In genomic region chr13:30235056-30235750, GRCm38 (mm10) we compare ENCODE assay signal across 8 mouse cellular contexts.
DNase-seq lines count a peak whose midpoint lies in the region; ATAC-seq lines count a peak whose summit lies in the region.

No protein-coding gene starts in this region.

- H3K27ac ChIP-seq in neural tube, embryonic 14.5 days (ENCODE audit: low read depth, low read length), result no peak overlapping the region

- 65% methylated on average over 11 of the region's 11 CpGs for WGBS in neural tube, embryonic 14.5 days

- H3K27me3 ChIP-seq in neural tube, embryonic 14.5 days (ENCODE audit: control insufficient read depth, insufficient read depth, low read length), result no peaks in the 10 kb centered on the region

- DNase-seq in gastrocnemius, adult 18-20 months (ENCODE audit: low spot score), result peak; percentile 66
- no peak for DNase-seq in gastrocnemius, adult 8-10 months (ENCODE audit: low spot score in 2 of 2)
- DNase-seq in neural tube, embryonic 10.5 days (ENCODE audit: extremely low spot score, low spot score), result no peak
- DNase-seq in heart, postnatal 10 days, result peak; percentile 65 to 72
- no peak for DNase-seq in layer of hippocampus, adult 18-20 months (ENCODE audit: low spot score in 2 of 2)
- DNase-seq in left cerebral cortex, adult 11 months (ENCODE audit: low spot score), result no peak
- DNase-seq in gastrocnemius, postnatal 14 days, result no peak

- intact Hi-C loops in heart, postnatal 10 days (cut with DNase I), result no loop called here
- intact Hi-C loops in gastrocnemius, postnatal 14 days (cut with DNase I; ENCODE audit: low total_unique reads), result no loop called here

- H3K4me3 ChIP-seq in neural tube, embryonic 14.5 days (ENCODE audit: low read depth, low read length), result no peak overlapping the region

- no peaks in the 10 kb centered on the region for H3K36me3 ChIP-seq in neural tube, embryonic 14.5 days (ENCODE audit: control insufficient read depth, insufficient read depth, low read length)

- peak; percentile 66 for ATAC-seq in neural tube, embryonic 14.5 days (ENCODE audit: low read depth)

- H3K9ac ChIP-seq in neural tube, embryonic 14.5 days (replicated peaks; ENCODE audit: low read depth, low read length), result no peak overlapping the region

- no peak overlapping the region for H3K4me2 ChIP-seq in neural tube, embryonic 14.5 days (ENCODE audit: low read depth, low read length)

- H3K4me1 ChIP-seq in neural tube, embryonic 14.5 days (ENCODE audit: control insufficient read depth, insufficient read depth, low read length), result no peaks in the 10 kb centered on the region

- H3K9me3 ChIP-seq in neural tube, embryonic 14.5 days (ENCODE audit: control insufficient read depth, low read length), result no peaks in the 10 kb centered on the region

Comparison
In these comparisons a context has a peak if more than half of its experiments do, and no peak if none do; other contexts are left out.
1. DNase-seq: peak in gastrocnemius, adult 18-20 months (single experiment) and heart, postnatal 10 days (2 of 2); none in gastrocnemius, adult 8-10 months (0 of 2), neural tube, embryonic 10.5 days (single experiment), layer of hippocampus, adult 18-20 months (0 of 2), left cerebral cortex, adult 11 months (single experiment) and gastrocnemius, postnatal 14 days (single experiment).